Mouse (Mus musculus) G1E-ER4 (cell line): ENCODE data around the gene Rlbp1. TPM values are rescaled to one million over a fixed set of nuclear protein-coding genes. Genes with fewer than 3 reads are reported as not detected.

Experiments used
- GATA1 ChIP-seq: IDR thresholded peaks from one replicate; pipeline ENCODE4 v1.8.0; 2012; ENCODE audit warnings: low read length, inconsistent platforms
- polyA plus RNA-seq: library from polyadenylated mRNA; stranded (reverse); fragments of >175 nt; gene quantifications from 2 replicates; pipeline ENCODE4 v1.2.3, GENCODE M21; 2012

Gene Rlbp1
- polyA plus RNA-seq: 0.05 TPM in 1 of 2 replicates, not detected in the other

DNA sequence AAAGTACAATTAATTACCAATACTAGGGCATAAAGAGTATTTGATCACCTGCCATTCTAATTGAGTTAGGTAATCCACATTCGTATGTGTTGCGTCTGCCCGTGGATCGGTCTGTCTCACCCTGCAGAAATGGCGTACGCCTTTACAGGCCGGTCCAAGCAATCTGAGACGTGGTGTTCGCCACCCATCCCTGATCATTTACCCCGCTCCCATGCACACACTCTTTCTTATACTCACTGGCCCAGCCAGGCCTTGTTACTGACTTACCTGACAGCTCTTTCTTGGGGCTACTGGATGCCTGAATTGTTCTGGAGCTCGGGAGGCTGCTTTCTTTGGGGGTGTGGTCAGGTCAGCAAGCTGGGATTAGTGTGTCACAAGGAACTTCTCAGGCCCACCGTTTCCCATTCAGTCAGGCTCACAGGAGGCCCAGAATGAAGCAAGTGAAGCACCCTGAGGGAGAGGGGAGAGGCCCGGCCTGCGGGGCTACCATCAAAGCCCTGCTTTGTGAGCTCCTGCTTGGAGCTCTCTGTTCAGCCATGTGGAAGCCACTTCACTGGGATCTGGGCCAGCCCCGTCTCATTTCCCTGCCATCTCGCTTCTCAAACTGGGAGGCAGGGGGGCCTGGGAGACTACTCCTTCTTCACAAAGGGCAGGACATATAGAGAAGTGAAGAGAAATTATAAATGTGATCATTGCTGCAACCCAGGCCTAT, at the start of gene Rlbp1:
Gene Rlbp1 (minus strand): TSS at position 627 of the 712 bp plus-strand sequence.
- TF ChIP-seq GATA1: no peak

DNA sequence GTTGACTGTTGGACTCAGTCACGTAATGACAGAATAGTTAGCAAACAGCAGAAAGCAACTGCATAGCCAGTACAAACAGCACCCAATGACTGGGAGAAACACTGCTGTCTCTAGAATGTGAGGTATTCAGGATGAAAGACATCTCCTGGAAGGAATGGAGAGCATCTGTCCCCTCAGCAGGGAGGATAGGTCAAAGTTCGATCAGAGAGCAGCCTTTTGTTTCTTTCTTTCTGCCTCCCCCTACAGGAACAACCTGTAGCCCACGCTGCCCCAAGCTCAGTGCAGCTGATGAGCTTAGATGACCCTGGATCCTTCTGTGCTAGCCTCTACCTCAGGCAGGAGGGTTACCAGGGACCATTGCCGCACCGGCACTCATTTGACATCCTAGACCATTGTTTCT, 41.4 kb upstream of the Rlbp1 start:
- TF ChIP-seq GATA1: no peak

DNA sequence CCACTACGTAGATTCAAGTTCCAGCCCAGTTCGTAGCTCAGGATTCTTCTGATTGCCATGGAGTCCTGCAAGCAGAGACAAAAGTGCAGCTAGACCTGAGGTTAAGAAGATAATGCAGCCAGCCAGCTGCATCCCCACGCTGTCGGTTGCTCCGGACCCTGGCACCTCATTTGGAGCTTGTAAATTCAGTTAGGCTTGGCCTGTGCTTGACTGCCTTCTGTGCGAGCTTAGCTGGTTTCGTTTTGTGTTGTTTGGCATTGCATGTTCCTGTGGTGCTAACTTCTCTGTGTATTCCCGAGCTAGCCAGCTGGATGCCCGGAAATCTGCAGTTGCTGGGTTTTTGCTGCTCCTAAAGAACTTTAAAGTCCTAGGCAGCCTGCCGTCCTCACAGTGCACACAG, 39.0 kb upstream of the Rlbp1 start:
- TF ChIP-seq GATA1: no peak

DNA sequence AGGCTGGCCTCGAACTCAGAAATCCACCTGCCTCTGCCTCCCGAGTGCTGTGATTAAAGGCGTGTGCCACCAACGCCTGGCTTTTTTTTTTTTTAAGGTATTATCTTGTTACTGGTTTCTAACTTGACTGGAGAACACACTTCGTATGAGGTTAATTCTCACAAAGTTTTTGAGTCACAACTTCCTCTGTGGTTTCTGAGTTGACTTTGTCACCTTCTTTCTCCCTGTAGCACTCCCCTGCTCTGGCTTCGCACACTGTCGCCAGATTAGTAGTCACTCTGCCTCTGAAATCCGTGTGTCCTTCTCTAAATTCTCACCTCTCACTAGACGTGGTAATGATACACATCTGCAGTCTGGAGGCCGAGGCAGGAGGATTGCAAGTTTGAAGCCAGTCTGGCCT, 36.0 kb upstream of the Rlbp1 start:
- TF ChIP-seq GATA1: no peak

DNA sequence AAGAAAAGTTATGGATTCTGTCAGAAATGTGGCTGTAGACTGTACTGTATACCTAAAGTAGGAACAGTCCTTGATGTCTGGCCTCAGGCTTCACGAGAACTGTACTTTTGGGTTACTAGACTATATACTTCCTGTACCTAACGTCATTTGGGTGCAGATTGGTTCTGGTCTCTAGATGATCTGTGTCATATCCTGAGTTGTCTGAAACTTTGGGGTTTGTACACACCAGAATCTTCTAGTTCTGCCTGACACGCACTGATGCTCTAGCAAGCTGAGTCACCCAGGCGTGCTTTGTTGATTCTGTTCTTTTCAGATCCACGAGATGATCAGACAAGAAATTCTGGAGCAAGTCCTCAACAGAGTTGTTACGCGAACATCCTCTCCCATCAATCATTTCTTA, 33.1 kb upstream of the Rlbp1 start:
- TF ChIP-seq GATA1: no peak

DNA sequence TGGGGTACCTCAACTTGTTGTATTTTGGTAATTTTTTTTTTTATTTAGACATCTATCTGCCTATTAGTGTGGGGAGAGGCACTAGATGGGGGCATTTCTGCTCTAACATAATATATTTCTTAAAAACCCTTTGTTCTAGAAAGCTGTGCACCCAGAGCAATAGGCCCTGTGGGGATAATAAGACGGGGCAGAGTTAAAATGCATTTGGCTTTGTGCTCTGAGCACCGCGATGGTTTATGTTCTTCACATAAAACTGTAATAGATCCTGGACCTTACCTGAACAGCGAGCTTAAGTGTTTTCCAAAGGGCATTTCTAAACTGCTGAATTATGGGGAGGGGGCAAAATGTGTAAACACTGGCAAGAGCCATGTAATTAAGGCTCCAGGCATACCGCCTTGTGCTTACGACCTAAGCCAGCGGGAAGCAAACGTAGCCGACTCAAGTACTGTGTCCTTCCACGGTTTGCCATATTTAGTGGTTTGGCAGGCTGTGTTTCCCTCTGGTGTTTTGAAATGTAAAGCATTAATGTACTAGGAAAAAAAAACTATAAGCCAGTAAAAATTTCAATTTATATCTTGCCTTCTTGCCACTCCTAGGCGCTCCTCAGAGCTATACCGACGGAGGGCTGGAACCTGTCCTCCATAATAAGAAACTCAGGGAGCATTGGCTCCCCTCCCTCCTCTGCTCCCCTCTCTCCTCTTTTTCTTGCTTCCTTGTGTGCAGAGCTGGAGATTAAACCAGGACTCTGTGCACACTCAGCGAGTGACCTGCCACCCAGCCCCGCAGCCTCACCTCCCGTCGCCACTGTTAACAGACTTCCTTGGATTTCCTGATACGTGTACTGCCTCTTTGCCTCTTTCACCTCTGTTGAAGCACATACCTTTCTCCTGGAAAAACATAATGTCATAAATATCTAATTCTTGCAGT, 27.9 kb upstream of the Rlbp1 start:
- TF ChIP-seq GATA1: no peak

DNA sequence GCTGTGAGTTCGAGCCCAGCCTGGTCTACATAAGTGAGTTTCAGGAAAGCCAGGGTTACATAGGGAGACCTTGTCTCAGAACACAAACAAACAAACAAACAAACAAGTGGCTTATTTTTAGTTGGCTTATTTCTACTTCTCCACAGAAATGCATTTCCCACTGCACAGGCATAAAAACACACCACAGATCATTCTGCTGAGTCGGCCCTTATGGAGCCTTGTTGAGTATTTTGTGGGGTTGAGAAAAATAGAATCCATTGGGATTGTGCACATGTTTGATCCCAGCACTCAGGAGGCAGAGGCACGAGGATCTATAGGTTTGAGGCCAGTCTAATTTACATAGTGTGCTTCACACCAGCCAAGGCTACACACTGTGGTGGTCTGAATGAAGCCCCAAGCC, 13.4 kb upstream of the Rlbp1 start:
- no peak for TF ChIP-seq GATA1

DNA sequence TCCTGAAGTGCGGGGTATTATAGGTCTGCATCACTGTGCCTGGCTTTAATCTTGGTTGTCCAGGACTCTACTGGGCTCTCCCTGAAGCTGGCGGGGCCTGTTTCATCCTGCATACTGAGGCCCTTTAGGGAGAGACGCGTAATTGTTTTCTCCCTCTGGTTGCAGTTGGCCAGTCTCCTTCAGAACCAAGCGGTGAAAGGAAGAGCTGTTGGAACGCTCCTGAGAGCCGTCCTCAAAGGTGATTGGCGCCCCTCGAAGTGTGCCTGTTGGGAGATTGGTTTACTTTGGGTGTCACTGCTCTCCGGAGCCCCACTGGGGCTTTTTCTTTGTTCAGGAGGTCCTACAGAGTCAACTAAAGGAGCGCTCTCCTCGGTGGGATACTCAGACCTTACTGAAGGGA, 12.1 kb upstream of the Rlbp1 start:
- TF ChIP-seq GATA1: no peak

DNA sequence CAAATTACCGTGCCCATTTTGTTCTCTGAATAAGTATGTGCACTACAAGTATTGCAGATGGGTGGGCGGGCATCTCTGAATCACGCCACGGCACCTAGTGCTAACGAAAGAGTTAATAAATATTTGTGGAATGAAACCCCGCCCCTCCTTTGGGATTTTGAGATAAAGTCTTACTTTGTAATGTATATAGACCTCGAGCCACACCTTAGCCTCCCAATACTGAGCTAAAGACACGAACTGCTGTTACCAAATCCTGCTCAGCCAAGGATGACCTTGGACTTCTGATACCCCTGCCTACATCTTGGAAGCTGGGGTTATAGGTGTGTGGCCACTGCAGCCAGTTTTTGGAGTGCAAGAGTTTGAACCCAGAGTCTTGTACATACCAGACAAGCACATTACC, 11.6 kb upstream of the Rlbp1 start:
- no peak for TF ChIP-seq GATA1

DNA sequence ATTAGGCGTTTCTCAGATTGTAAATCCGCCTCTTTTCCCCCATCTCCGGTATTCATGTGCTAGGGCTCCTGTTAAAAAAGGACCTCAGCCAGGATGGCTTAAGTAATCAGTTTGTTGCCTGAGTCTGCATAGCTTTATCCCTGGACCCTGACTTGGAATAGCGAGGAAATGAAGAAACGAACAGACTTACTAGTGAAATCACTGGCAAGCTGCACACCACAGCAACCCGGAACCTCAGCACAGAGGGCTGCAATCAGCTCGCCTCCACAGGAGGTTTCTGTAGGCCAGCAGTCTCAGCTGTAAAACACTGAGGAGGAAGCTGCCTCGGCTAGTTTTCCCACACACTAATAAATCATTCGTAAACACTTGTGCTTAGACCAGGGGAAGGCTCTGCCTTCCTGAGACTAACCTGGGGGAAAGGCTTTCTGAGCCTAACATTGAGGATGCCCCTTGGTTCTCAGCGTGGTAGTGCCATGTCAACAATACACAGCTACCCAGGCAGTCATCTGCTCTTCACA, 10.7 kb upstream of the Rlbp1 start:
- TF ChIP-seq GATA1: no peak

DNA sequence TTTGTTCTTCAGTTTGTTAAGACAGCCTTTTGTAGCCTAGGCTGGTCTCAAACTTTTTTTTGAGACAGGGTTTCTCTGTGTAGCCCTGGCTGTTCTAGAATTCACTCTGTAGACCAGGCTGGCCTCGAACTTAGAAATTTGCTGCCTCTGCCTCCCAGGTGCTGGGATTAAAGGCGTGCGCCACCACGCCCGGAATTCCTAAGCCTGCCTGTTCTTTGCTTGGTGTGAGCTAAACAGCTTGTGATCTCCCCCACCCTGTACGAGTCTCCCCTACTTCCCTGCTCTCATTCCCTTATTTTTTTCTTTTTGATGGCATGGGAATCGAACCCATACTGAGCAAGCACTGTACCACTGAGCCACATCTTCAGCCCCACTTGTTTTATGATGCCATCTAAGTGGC, 8.3 kb upstream of the Rlbp1 start:
- TF ChIP-seq GATA1: no peak

DNA sequence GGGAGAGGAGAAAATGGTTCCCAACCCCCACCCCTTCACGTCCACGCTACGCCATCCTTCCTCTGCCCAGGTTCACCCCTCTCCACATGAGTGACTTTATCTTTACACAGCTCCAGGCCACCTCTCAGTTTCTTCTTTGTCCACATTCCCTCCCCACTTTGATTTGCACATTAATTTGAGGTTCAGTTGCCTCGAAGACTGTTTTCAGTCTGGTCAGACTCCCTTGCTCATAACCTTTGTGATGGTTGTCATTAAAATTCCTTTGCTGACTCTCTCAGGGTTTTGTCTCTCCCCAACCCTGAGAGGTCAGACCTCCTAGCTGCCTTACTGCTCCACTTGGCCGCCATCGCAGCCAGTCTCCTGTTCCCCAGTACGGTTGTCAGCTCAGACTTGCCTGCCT, 7.8 kb upstream of the Rlbp1 start:
- TF ChIP-seq GATA1: no peak

DNA sequence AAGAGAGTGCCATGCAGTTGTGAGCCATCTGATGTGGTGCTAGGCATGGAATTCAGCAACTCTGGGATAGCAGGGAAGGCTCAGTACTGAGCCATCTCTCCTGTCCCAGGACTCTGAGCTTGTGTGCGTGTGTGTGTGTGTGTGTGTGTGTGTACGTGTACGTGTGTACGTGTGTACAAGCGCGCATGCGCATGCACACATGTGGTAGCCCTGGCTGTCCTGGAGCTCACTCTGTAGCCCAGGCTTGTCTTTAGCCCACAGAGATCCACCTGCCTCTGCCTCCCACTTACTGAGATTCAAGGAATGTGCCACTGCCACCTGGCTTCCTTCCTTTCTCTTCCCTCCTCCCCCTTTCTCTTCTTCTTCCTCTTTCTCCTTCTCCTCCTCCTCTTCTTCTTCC, 7.1 kb upstream of the Rlbp1 start:
- no peak for TF ChIP-seq GATA1

DNA sequence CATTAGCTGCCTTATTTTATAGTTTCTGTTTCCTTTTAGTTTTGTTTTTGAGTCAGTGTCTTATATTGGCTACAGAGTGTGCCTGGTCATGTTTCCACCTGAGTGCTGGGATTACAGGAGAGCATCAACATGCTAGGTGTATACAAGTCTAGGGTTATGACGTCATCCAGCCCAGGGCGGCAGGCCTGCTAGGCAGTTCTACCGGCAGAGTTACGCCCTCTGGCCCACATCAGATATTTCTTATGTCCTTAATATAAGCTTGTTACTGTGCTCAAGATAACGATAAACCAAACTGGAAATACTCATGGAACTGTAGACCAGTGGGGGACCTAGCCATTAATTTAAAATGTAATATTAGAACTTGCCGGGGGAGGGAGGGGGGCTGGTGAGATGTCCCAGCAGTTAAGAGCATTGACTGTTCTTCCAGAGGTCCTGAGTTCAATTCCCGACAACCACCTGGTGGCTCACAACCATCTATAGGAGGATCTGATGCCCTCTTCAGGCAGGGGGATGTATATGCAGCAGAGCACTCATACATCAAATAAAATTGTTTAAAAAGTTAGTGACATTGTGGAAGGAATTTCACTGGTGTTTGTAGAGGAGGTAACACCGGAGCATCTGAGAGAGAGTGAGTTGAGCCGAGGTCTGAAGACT, 6.1 kb upstream of the Rlbp1 start:
- no peak for TF ChIP-seq GATA1

DNA sequence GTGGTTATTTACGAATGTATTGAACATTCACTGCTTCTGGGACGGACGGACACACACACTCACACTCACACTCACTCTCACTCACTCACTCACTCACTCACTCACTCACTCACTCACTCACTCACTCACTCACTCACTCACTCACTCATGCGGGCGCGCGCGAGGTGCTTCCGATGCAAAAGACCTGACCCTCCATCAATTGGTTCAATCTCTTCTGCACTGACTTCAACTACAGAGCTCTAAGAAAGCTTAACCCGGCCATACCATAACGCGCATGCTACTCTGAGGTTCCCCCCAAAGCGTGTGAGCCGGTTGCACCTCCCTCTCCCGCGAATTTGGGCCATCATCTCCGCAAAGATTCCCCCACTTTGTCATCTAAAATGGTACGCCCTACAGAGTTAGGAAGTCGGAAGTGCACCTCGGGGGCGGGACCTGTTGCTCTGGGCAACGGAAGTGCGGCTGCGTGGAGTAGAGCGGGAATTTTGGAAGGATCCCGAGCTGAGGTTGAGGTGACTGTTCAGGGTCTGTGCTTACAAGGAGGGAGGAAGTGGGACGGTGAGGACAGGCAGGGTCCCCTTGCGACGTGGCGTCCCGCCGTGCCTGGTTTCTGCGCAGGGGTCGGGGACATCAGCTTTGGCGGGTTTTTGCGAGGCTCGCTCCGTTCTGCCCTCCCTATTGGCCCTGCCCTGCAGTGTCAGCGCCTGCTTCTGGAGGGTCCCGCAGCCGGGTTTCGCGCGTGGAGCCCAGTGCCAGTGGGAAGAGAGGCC, 5.2 kb upstream of the Rlbp1 start, which contains the start of gene Fanci:
Gene Fanci (plus strand): TSS at position 47 of the 767 bp plus-strand sequence.
- TF ChIP-seq GATA1: no peak

DNA sequence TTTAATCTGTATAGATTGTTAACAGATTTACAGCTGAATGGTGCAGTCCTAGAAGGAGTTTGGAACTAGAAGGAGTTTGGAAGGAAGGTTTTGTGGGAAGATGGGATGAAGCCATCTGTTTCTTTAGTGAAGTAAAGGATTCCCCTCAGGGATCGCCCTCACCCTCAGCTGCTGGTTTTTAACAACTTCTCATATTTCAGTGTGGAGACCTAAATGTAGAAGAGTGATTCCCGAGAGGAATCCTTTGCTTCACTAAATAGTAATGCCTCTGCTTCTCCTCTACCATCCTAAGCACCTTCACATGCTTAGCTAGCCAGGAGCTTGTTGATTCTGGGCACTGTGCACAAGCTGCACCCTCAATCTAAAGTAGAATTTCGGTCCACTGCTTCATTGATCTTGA, 4.6 kb upstream of the Rlbp1 start:
- TF ChIP-seq GATA1: no peak
